Mouse (Mus musculus) forebrain, embryonic 10.5 days (tissue): Measurements from ENCODE around the gene Tcl1b4. TPM values are rescaled to one million over a fixed set of nuclear protein-coding genes. Genes with fewer than 3 reads are reported as not detected.

Source experiments
- polyA plus RNA-seq: library from polyadenylated mRNA; unstranded; fragments of >200 nt; fragmentation: Nextera tagmentation; extraction: Ambion mirVana; gene quantifications from 2 replicates; pipeline ENCODE4 v1.2.1, GENCODE M21; 2016

The Tcl1b4 gene
- polyA plus RNA-seq, 1 experiment from 2014 or later, result not detected

Other genes starting within 250 kb of the Tcl1b4 start
- 0.10 and 0.27 TPM in 2 replicates for gene Syne3, start 192.1 kb upstream of the Tcl1b4 start, polyA plus RNA-seq
- gene Glrx5, start 169.3 kb upstream of the Tcl1b4 start, polyA plus RNA-seq, result 234 and 235 TPM in 2 replicates
- gene Tcl1b2, start 55.9 kb upstream of the Tcl1b4 start, polyA plus RNA-seq, result not detected in 2 replicates
- not detected in 2 replicates for gene Tcl1b1, start 42.3 kb upstream of the Tcl1b4 start, polyA plus RNA-seq
- gene Tcl1b5, start 25.6 kb upstream of the Tcl1b4 start, polyA plus RNA-seq, result not detected in 2 replicates
- not detected in 2 replicates for gene Tcl1b3, start 10.9 kb upstream of the Tcl1b4 start, polyA plus RNA-seq
- gene Tcl1, start 20.8 kb downstream of the Tcl1b4 start, polyA plus RNA-seq, result not detected in 2 replicates
- gene Tunar, start 131.9 kb downstream of the Tcl1b4 start, polyA plus RNA-seq, result 0.33 and 0.39 TPM in 2 replicates